Mouse (Mus musculus) kidney, adult 2 months (tissue): ENCODE measurements at regions not wholly inside any gene's neighbourhood (a gene's known extent, or its start where the extent isn't known, plus 50 kb on each side); places are given as distances from the start of the nearest gene placed in this dataset.

Source experiments
- DNase-seq: peaks from one replicate; pipeline ENCODE4 v3.0.0; 2021
- H3K27ac ChIP-seq: fragments of 200-500 bp; 2 replicates; pipeline ENCODE4 v1.5.1; 2012; ENCODE audit warnings: low read depth, low read length, control low read depth, inconsistent platforms; ENCODE audit not compliant: insufficient read depth
- H3K27me3 ChIP-seq: fragments of 200-500 bp; replicated peaks from 2 replicates; pipeline ENCODE4 v1.6.1; 2012; ENCODE audit warnings: mild to moderate bottlenecking, moderate library complexity, low read length, inconsistent platforms; ENCODE audit not compliant: control insufficient read depth, insufficient read depth
- H3K36me3 ChIP-seq: fragments of 200-500 bp; 2 replicates; pipeline ENCODE4 v1.6.1; 2012; ENCODE audit warnings: mild to moderate bottlenecking, moderate library complexity, low read length, inconsistent platforms; ENCODE audit not compliant: control insufficient read depth, insufficient read depth
- H3K4me1 ChIP-seq: fragments of 200-500 bp; 2 replicates; pipeline ENCODE4 v1.6.1; 2011; ENCODE audit warnings: low read length; ENCODE audit not compliant: control insufficient read depth, insufficient read depth
- H3K4me3 ChIP-seq: fragments of 200-500 bp; 2 replicates; pipeline ENCODE4 v1.5.1; 2011; ENCODE audit warnings: mild to moderate bottlenecking, low read depth, low read length, control low read depth; ENCODE audit not compliant: insufficient read depth
- CTCF ChIP-seq: fragments of 200-500 bp; conservative IDR thresholded peaks from 2 replicates; pipeline ENCODE4 v1.5.1; 2011; ENCODE audit warnings: low read depth, mild to moderate bottlenecking, control low read depth, low read length, moderate library complexity, mixed read lengths; ENCODE audit not compliant: insufficient read depth, insufficient read length
- POLR2A ChIP-seq: fragments of 200-500 bp; IDR thresholded peaks from one replicate; pipeline ENCODE4 v1.6.1; 2011; ENCODE audit warnings: low read depth, low read length, control low read depth
- WGBS: fragments of 180-500 bp; shearing (Covaris S2); methylation state at CpG from one replicate; pipeline ENCODE4 v1.1.7; 2018; 5-methylcytosine and 5-hydroxymethylcytosine counted together

DNA sequence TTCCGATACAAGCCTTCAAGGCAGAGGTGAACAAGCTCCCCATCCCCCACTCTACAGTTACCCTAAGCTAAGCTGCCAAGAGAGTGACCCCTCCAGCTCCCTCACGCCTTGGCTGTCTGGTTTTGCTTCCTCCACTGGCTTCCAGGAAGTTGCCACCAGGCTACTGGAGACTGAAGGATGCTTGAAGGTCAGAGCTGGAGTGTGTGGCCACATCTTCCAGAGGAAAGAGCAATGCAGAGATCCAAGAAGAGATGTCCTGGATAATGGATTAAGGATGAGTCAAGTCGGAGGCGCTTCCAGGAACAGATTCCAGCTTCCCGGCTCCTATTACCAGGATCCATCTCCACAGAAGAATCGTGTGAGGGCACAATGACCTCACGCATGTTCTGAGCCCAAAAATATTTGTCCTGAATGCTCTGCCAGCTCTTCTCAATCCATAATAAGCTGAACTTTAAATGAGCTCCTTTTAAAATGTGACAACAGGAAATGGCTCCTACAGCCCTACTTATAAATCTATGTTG, 318.5 kb downstream of the Qk start:
- H3K27me3 ChIP-seq: no peaks in the 10 kb centered on the region
- TF ChIP-seq POLR2A (no peak), CTCF (no peak)
- no peaks in the 10 kb centered on the region for H3K36me3 ChIP-seq
- H3K4me3 ChIP-seq: no peak overlapping the region
- peaks cover 3% of the 10 kb centered on the region; the same call in 1 of the 2 replicates for H3K4me1 ChIP-seq
- H3K27ac ChIP-seq: no peak overlapping the region
- WGBS: 49% methylated on average over 7 of the region's 7 CpGs
- peak; percentile 79 for DNase-seq

DNA sequence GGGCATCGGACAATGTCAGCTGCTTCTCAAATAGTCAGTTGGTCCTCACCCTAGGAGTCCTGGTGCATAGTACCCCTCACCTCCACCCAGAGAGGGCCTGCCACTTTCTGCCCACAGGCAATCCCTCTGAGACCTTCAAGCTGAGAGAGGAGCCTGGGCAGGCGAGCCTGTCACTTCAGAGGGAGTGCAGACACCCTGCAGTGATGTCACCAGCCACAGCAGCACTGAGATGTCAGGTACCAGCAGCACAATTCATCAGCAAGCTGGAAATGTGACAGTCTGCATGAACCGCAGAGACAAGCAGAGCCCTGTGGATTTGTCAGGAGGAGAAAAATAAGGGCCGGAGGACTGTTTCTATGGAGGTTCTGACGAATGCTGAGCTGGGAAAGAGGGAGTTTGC, 324.3 kb downstream of the Qk start:
- Histone ChIP-seq H3K4me3 (no peak overlapping the region), H3K36me3 (no peaks in the 10 kb centered on the region), H3K27ac (no peak overlapping the region), H3K27me3 (no peaks in the 10 kb centered on the region), H3K4me1 (no peaks in the 10 kb centered on the region)
- DNase-seq: no peak
- TF ChIP-seq CTCF (no peak), POLR2A (no peak)
- 87% methylated on average over 5 of the region's 5 CpGs for WGBS

DNA sequence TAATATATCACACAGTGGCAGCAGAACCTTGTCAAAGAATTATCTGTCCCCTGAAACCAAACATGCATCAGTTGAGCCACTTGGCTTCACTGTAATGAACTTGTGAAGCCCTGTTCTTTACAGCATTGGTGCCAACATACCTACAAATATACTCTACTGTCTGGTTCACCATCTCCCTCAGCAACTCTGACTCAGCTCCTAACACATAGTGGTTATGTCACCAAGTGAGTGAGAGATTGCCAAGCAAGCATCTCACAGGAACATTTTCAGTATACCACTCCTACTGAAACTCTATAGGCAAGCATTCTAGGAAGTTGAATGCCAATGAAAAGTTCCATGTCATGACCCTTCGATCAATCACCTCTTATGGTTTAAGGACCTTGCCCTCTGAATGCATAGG, 321.2 kb upstream of the Pabpc6 start:
- Histone ChIP-seq H3K4me3 (no peak overlapping the region), H3K36me3 (no peaks in the 10 kb centered on the region), H3K27me3 (no peaks in the 10 kb centered on the region), H3K4me1 (no peaks in the 10 kb centered on the region), H3K27ac (no peak overlapping the region)
- DNase-seq: no peak
- TF ChIP-seq CTCF (no peak), POLR2A (no peak)
- WGBS: 98% methylated on average over 1 of the region's 1 CpGs

DNA sequence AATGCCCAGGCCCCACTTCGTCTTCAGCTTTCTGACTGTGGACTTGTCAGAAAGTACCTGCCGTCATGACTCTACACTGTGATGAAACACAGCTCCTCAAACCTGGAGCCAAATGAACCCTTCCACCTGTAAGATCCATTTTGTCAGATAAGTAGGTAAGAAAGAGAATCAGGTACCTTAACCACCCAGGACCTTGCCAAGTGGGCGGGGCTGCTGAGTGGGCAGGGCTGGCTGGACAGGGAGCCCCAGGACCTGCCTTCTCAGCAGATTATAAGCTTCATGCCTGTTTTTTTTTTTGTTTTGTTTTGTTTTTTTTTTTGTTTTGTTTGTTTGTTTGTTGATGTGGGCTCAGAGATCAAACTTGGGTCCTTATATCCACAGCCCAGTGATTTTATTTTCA, 311.8 kb upstream of the Pabpc6 start:
- no peak for TF ChIP-seq CTCF
- TF ChIP-seq POLR2A: no peak
- no peak overlapping the region for H3K4me3 ChIP-seq
- no peak for DNase-seq
- no peak overlapping the region for H3K27ac ChIP-seq
- H3K4me1 ChIP-seq: no peaks in the 10 kb centered on the region
- WGBS: 92% methylated on average over 3 of the region's 3 CpGs
- H3K27me3 ChIP-seq: no peaks in the 10 kb centered on the region
- no peaks in the 10 kb centered on the region for H3K36me3 ChIP-seq

DNA sequence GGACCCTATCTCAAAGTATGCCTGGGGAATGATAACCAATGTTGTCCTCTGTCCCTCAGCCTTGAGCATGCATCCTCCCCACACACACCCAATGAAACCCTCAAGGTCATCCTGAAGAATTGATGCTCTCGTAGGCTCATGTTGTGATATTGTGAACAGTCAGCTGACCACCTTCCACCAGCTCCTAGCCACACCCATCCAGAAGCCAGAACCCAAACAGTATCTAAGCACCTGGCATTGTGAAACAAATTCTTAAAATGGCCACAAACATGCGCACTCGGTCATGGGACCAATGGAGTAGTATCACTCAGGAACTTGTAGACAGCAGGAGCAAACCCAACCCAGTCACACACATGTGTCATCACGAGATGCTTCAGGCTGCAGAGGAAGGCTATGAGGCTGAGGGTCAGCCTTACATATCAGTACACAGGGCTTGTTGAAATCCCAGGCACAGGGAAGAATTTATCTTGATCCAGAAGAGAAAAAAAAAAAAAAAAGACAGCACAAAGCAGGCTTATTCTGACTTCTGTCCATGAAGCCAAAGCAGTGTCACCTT, 307.4 kb upstream of the Pabpc6 start:
- DNase-seq: no peak
- 91% methylated on average over 4 of the region's 4 CpGs for WGBS
- TF ChIP-seq POLR2A (no peak), CTCF (no peak)
- Histone ChIP-seq H3K27ac (no peak overlapping the region), H3K4me3 (no peak overlapping the region), H3K4me1 (no peaks in the 10 kb centered on the region), H3K36me3 (no peaks in the 10 kb centered on the region), H3K27me3 (no peaks in the 10 kb centered on the region)

DNA sequence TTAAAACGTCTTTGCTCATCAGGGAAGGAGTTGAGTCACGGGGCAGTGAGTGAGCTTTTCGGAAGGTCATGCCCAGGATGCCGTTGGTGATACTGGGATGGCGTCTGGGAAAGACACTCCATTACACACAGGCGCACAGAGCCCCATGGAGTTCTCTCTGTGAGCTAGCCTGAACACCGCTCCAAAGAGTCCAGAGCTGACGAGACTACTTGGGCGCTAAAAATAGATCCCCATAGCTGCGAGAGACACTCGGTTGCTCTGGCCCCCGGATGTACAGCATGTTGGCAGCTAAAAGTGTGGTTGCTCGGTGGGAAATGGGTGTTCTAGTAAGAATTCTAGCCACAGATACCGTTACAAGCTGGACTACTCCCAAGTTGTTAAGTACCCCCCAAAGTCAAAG, 306.5 kb upstream of the Pabpc6 start:
- TF ChIP-seq CTCF (no peak), POLR2A (no peak)
- Histone ChIP-seq H3K36me3 (no peaks in the 10 kb centered on the region), H3K27me3 (no peaks in the 10 kb centered on the region), H3K4me3 (no peak overlapping the region), H3K27ac (no peak overlapping the region), H3K4me1 (no peaks in the 10 kb centered on the region)
- WGBS: 81% methylated on average over 14 of the region's 14 CpGs
- no peak for DNase-seq

DNA sequence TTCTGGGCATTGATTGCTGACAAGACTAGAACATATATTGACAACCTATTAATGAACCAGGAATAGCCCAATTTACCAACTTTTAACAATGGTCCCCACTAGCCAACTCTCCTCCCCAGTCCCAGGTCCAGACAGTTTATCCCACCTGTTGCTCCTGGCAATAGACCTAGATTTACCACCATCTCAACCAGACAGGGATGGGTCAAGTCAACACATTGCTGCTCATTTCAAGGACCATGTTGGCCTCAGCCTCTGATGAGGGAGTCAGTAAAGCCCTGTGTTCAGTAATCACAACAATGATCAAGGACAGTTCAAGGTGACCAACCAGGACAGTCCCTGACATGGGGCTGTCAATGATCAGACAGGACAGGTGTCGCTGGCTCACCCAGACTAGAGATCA, 305.6 kb upstream of the Pabpc6 start:
- no peak for TF ChIP-seq POLR2A
- no peak for TF ChIP-seq CTCF
- no peak overlapping the region for H3K4me3 ChIP-seq
- no peaks in the 10 kb centered on the region for H3K36me3 ChIP-seq
- no peaks in the 10 kb centered on the region for H3K4me1 ChIP-seq
- no peak overlapping the region for H3K27ac ChIP-seq
- 76% methylated on average over 1 of the region's 1 CpGs for WGBS
- no peak for DNase-seq
- no peaks in the 10 kb centered on the region for H3K27me3 ChIP-seq
